Mouse (Mus musculus): ENCODE data around the gene H2al1d. TPM values are rescaled to one million over a fixed set of nuclear protein-coding genes. Genes with fewer than 3 reads are reported as not detected.

H2al1d gene
- polyA plus RNA-seq, 1 experiment from 2014 or later: not detected

DNA sequence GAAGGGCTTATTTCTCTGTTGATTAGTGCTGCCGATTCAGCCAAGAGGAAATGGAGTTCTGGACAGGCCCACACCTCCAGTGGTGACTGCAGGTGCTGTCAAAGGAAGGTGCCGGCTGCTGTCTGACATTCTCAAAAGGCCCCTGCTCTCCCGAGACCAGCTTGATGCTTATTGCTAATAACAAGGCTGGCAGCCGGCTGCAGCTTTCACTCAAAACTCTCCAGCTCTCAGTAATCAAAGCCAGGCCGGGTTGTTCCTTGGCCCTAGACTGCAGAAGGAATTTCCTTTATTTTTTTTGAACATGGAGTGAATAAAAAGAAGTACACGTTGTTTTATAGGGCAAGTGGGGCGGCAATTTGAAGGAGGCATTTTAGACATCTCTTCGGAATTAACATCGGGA, 37.1 kb downstream of the H2al1d start:
- no peak overlapping the region for H3K27ac ChIP-seq (ENCODE audit: low read length)
- no peak overlapping the region for H3K9ac ChIP-seq (ENCODE audit: low read length)
- no peaks in the 10 kb centered on the region for H3K36me3 ChIP-seq (ENCODE audit: control insufficient read depth, insufficient read depth, low read length)
- no peaks in the 10 kb centered on the region for H3K4me1 ChIP-seq (ENCODE audit: control insufficient read depth, insufficient read depth, low read length)
- WGBS: 62% methylated on average over 9 of the region's 9 CpGs
- H3K9me3 ChIP-seq (replicated peaks; ENCODE audit: control insufficient read depth, low read length): no peaks in the 10 kb centered on the region
- no peak overlapping the region for H3K4me2 ChIP-seq (ENCODE audit: low read depth, low read length)
- ATAC-seq (ENCODE audit: insufficient read depth, low FRiP score): no peak
- H3K4me3 ChIP-seq (replicated peaks; ENCODE audit: low read length): no peak overlapping the region
- H3K27me3 ChIP-seq (ENCODE audit: control insufficient read depth, insufficient read depth, low read length): peaks cover 5% of the 10 kb centered on the region; the same call in 1 of the 2 replicates

DNA sequence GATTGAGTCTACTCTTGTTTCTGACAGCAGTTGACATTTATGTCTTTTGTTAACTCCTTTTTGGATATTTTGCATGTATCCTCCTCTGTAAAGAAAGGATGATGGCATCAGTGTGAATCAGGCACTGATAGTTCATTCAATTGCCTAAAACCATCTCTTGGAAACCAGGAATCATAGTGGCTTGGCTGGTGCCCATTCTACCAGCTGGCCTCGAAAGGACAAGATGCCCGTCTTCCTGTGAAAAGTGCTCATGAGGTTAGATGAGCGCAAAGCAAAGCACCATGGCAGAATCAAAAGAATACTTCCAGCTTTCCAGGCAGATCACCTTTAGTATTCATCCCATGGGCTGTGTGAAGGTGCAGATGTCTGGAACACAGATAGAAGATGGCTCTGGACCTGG, 38.1 kb downstream of the H2al1d start:
- peaks cover 9% of the 10 kb centered on the region; the same call in 1 of the 2 replicates for H3K27me3 ChIP-seq (ENCODE audit: control insufficient read depth, insufficient read depth, low read length)
- H3K4me3 ChIP-seq (replicated peaks; ENCODE audit: low read length): no peak overlapping the region
- H3K9me3 ChIP-seq (replicated peaks; ENCODE audit: control insufficient read depth, low read length): no peaks in the 10 kb centered on the region
- H3K27ac ChIP-seq (ENCODE audit: low read length): no peak overlapping the region
- ATAC-seq (ENCODE audit: insufficient read depth, low FRiP score): no peak
- H3K9ac ChIP-seq (ENCODE audit: low read length): no peak overlapping the region
- 87% methylated on average over 3 of the region's 3 CpGs for WGBS
- no peak overlapping the region for H3K4me2 ChIP-seq (ENCODE audit: low read depth, low read length)
- H3K36me3 ChIP-seq (ENCODE audit: control insufficient read depth, insufficient read depth, low read length): no peaks in the 10 kb centered on the region
- no peaks in the 10 kb centered on the region for H3K4me1 ChIP-seq (ENCODE audit: control insufficient read depth, insufficient read depth, low read length)

Other genes starting within 250 kb of the H2al1d start
- not detected in 2 replicates for gene H2al1a, start 9.6 kb upstream of the H2al1d start, polyA plus RNA-seq (2015; fragmentation: Nextera tagmentation; extraction: Ambion mirVana)
- not detected in 2 replicates for gene H2al1b, start 6.4 kb upstream of the H2al1d start, polyA plus RNA-seq (2015; fragmentation: Nextera tagmentation; extraction: Ambion mirVana)
- gene H2al1c, start 3.2 kb upstream of the H2al1d start, polyA plus RNA-seq (2015; fragmentation: Nextera tagmentation; extraction: Ambion mirVana): not detected in 2 replicates
- gene H2al1e, start 3.1 kb downstream of the H2al1d start, polyA plus RNA-seq (2015; fragmentation: Nextera tagmentation; extraction: Ambion mirVana): not detected in 2 replicates
- not detected in 2 replicates for gene H2al1f, start 6.3 kb downstream of the H2al1d start, polyA plus RNA-seq (2015; fragmentation: Nextera tagmentation; extraction: Ambion mirVana)
- not detected in 2 replicates for gene H2al1g, start 9.4 kb downstream of the H2al1d start, polyA plus RNA-seq (2015; fragmentation: Nextera tagmentation; extraction: Ambion mirVana)
- gene H2al1h, start 12.7 kb downstream of the H2al1d start, polyA plus RNA-seq (2015; fragmentation: Nextera tagmentation; extraction: Ambion mirVana): not detected in 2 replicates
- not detected in 2 replicates for gene H2al1i, start 15.8 kb downstream of the H2al1d start, polyA plus RNA-seq (2015; fragmentation: Nextera tagmentation; extraction: Ambion mirVana)
- not detected in 2 replicates for gene H2al1j, start 19.0 kb downstream of the H2al1d start, polyA plus RNA-seq (2015; fragmentation: Nextera tagmentation; extraction: Ambion mirVana)